Mouse (Mus musculus) mouse embryonic stem cell (cell line): ENCODE measurements around the gene Rfx5.
"Not testable (repeated sequence)": the region's sequence is repeated elsewhere in the genome, so short reads cannot be mapped to it uniquely, and the experiment has no call there.

ENCODE experiments used
- in situ Hi-C, 2 experiments: fragments of 300-500 bp; cut with MboI; formaldehyde crosslinking; loops; 1 replicate in 1 of 2; 3 replicates in 1 of 2; pipeline ENCODE4 v1.14.3; 2019 to 2020; ENCODE audit warnings: low sequenced_read_pairs in 2 of 2, low pct_unique_long_range_greater_than_20kb in 1 of 2, mixed read lengths in 1 of 2; ENCODE audit not compliant: unreplicated experiment in 1 of 2

Gene Rfx5

GRCm38 (mm10) chr3:94953764-94954616 lies at the start of gene Rfx5:
Gene Rfx5, plus strand, starts transcription at chr3:94954075.
- in situ Hi-C loops, result no loop called here

- in situ Hi-C loops, result not testable (repeated sequence)
Measured at GRCm38 (mm10) chr3:94904759-94905158, 49.1 kb upstream of the Rfx5 start.

GRCm38 (mm10) chr3:94906482-94906881 lies 47.4 kb upstream of the Rfx5 start:
- in situ Hi-C loops, result no loop called here

- in situ Hi-C loops, result no loop called here
Measured at GRCm38 (mm10) chr3:94911050-94911693, 42.7 kb upstream of the Rfx5 start.

- in situ Hi-C loops, result no loop called here
Measured at GRCm38 (mm10) chr3:94913801-94914200, 40.1 kb upstream of the Rfx5 start.

- in situ Hi-C loops, result no loop called here
Measured at GRCm38 (mm10) chr3:94915903-94916741, 37.8 kb upstream of the Rfx5 start.

- in situ Hi-C loops, result no loop called here
Measured at GRCm38 (mm10) chr3:94917816-94918361, 36.0 kb upstream of the Rfx5 start.

- in situ Hi-C loops, result no loop called here
Measured at GRCm38 (mm10) chr3:94918845-94919244, 35.0 kb upstream of the Rfx5 start.

GRCm38 (mm10) chr3:94921104-94921503 lies 32.8 kb upstream of the Rfx5 start:
- in situ Hi-C loops, result no loop called here

GRCm38 (mm10) chr3:94922333-94922732 lies 31.5 kb upstream of the Rfx5 start:
- in situ Hi-C loops, result no loop called here

- in situ Hi-C loops, result no loop called here
Measured at GRCm38 (mm10) chr3:94924688-94925087, 29.2 kb upstream of the Rfx5 start.

- in situ Hi-C loops, result not testable (repeated sequence)
Measured at GRCm38 (mm10) chr3:94926301-94926736, 27.6 kb upstream of the Rfx5 start.

- in situ Hi-C loops, result not testable (repeated sequence)
Measured at GRCm38 (mm10) chr3:94928979-94929378, 24.9 kb upstream of the Rfx5 start.

- in situ Hi-C loops, result not testable (repeated sequence)
Measured at GRCm38 (mm10) chr3:94930386-94931266, 23.2 kb upstream of the Rfx5 start.

GRCm38 (mm10) chr3:94931427-94932082 lies 22.3 kb upstream of the Rfx5 start:
- in situ Hi-C loops, result not testable (repeated sequence)

GRCm38 (mm10) chr3:94932279-94932678 lies 21.6 kb upstream of the Rfx5 start:
- in situ Hi-C loops, result not testable (repeated sequence)

GRCm38 (mm10) chr3:94932809-94933564 lies 20.9 kb upstream of the Rfx5 start, which contains the start of gene Selenbp1:
Gene Selenbp1, plus strand, starts transcription at chr3:94933056.
- in situ Hi-C loops, result no loop called here
